Mouse (Mus musculus) liver, postnatal 0 days (tissue): Measurements from ENCODE around the gene Atoh7.

Experiments
- CTCF ChIP-seq: sonication (generic); IDR thresholded peaks from 2 replicates; pipeline ENCODE4 v1.5.1; 2016; ENCODE audit warnings: antibody characterized with exemption, low read depth
- EP300 ChIP-seq: IDR thresholded peaks from 2 replicates; pipeline ENCODE4 v1.6.1; 2016; ENCODE audit warnings: antibody characterized with exemption, low read depth, mild to moderate bottlenecking

DNA sequence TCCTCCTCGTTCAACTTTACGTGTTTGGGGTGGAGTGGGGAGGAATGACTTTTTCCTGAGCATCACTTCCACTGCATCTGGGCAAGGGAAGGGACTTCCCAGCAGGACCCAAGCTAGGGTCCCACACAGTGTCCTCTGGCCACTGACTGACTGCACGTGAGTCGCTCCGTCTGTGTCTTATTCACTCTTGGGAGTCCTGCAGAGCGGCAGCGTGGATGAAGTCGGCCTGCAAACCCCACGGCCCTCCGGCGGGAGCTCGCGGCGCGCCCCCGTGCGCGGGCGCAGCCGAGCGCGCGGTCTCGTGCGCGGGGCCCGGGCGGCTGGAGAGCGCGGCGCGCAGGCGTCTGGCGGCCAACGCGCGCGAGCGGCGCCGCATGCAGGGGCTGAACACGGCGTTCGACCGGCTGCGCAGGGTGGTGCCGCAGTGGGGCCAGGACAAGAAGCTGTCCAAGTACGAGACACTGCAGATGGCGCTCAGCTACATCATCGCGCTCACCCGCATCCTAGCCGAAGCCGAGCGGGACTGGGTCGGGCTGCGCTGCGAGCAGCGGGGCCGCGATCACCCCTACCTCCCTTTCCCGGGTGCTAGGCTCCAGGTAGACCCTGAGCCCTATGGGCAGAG, 601 bp downstream of the Atoh7 start:
- TF ChIP-seq CTCF (no peak), EP300 (no peak)
